Mouse (Mus musculus): ENCODE results near the gene Palm.

DNA sequence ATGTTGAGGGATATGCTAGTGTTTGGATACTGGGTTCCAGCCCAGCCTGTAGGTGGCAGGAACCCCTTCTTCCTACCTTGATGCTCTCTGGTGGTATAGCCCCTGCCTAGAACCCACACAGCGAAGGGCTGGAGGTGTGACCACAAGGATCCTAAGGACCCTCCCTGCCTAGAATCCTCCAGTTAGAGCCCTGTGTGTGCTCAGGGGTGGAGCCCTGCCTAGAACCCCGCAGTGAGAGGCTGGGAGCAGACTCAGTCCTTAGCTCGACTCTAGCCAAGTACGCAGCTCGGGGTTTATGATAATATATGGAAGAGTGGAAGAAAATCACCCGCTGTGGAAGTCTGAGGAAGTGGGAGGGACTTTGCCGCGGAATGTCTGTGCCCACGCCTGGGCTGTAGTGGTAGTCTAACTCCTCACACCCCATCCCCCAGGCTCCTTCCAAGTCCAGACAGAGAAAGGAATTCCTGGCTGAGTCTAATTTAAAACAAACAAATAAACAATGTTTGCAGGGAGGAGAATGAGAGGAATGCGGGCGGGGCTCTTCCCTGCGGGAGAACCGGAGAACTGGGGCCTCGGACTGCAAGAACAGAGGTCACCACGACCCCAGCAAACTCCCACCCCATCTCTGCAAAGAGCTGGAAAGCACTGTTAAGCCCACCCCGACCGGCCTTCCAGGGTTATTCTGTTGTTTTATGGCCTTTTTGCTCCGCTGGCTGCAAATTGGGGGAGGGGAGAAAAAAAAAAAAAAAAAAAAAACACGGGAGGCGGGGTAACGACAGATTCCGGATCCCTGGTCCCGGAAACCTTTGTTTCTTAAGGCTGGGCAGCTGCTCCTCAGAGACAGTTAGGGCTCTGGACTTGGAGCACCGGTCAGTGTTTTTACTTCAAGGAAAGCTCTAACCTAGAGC, 47.5 kb downstream of the Palm start:
- TF ChIP-seq CTCF (IDR thresholded peaks at IDR 0.05; ENCODE audit: low read depth, low read length) (no peak), POLR2A (IDR thresholded peaks at IDR 0.05; ENCODE audit: borderline replicate concordance, low read depth, low read length) (no peak)
